Mouse (Mus musculus) ovary, adult 18-20 months (tissue): ENCODE data around the gene Palm2.

Experiments used
- DNase-seq: peaks from one replicate; pipeline ENCODE4 v3.0.0; 2022; ENCODE audit warnings: low spot score, mixed read lengths

Palm2 gene

DNA sequence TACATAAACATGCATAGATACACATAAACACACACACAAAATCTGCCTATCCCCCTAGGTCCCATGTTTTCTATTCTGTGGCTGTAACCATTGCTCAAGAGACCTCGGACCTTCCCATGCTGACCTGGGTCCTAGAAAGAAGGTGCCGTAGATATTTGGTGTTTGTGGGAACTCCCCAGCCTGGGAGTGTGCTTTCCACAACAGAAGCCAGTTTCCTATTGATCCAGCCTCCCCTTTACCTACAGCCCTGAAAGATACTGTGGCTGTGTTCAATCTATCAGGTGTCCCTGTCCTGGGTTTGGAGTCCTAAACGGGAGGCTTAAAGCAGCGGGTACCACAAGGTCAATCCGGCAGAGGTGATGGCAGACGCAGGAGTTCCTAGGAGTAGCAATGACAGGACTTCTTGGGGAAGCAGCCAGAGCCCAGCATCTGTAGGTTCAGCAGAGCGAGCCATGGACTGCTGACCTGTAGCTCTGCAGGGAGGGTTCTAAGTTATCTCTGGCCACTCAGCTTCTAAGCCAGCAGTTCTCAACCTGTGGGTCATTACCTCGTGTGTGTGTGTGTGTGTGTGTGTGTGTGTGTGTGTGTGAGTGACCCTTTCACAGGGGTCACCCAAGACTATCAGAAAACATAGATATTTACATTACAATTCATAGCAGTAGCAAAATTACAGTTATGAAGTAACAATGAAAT lies 79.3 kb downstream of the Palm2 start:
- no peak for DNase-seq

DNA sequence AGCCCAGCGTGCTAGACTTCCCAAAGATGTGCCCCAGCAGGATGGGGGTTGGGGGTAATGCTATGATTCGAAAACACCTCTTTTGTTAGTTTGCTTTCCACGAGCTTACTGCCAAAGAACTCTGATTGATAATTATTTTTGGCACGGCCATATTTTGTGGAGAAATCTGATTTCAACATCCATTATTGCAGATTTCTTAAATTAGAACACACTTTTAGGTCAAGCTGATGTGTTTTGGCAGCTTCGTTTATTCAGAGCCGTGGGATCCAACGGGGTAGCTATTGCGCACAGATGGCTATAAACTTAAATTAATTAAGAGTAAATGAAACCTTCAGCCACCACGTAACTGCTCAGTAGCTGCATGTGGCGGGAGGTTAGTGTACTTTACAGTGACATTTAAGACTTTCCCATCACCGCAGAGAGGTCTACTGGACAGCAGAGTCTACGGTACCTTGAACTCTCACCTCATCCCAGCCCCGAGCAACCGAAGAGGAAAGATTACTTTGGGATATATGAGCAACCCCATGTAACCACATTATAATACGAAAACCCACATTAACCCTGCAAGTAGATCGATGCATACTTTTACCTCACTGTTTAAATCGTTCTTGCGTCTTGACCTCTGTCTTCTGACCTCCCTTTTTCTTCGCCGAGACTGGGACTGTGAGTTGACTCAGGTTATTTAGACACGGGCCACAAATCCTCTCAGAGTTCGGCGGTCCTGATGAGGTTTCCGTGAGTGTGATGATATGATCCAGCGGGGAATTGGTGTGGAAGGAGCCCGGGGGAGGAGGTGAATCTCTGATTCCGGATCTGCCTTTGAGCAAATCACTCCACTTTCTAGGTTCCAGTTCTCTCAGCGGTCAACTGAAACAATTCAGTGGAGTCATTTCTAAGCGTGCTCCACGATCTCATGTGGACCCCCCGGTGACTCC lies 80.2 kb downstream of the Palm2 start:
- DNase-seq = no peak

DNA sequence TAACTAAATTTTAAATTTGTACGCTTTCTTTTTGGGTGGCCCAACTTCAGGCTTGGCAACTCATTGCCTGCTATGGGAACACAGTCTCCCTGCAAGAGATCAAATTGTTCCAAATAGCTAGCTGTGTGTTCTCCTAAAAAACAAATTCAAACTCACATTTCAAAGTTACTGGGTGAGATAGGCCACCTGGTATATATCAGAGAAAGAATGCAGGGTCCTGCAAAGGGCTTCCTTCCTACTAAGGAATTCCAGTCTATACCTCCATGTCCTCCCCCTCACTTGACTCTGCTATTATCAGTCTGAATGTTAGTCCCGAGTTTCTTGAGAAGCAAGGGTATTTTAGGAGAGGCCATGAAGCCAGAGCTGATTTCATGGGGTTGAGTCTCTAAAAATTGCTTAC lies 81.3 kb downstream of the Palm2 start:
- no peak for DNase-seq

DNA sequence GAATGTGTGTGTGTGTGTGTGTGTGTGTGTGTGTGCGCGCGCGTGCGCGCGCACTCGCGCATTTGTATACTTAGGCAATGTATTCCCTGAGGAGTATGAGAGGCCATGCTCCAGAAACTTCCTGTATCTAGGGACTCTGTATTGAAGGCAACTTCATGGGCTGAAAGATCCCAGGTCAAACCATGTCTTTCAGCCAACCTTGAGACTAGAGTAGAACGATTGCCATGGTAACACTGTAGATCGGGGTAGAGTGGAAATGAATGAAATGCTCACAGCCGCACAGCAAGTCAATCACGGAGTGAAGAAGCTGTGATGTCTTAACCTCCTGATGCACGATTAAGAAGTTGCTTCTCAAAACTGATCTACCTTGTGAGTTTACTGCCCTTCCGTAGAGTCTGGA lies 89.4 kb downstream of the Palm2 start:
- DNase-seq = no peak

DNA sequence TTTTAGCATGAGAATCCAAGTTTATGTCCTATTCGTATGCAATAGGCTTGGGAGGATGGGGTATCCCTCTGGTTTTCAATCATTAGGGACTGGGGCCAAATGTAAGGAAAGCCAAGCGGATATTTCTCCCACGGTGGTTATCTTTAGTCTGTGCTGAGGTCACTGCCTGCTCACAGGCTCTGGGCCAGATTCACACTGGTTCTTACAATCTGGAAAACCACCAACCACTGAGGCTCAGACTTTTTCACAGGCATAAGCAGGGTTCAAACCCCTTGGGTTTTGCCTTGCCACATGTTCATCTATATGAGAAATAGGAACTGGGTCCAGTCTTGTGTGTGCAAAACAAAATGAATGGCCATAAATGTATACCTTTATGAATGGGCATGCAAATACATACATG lies 90.4 kb downstream of the Palm2 start:
- DNase-seq = peak; percentile 2

DNA sequence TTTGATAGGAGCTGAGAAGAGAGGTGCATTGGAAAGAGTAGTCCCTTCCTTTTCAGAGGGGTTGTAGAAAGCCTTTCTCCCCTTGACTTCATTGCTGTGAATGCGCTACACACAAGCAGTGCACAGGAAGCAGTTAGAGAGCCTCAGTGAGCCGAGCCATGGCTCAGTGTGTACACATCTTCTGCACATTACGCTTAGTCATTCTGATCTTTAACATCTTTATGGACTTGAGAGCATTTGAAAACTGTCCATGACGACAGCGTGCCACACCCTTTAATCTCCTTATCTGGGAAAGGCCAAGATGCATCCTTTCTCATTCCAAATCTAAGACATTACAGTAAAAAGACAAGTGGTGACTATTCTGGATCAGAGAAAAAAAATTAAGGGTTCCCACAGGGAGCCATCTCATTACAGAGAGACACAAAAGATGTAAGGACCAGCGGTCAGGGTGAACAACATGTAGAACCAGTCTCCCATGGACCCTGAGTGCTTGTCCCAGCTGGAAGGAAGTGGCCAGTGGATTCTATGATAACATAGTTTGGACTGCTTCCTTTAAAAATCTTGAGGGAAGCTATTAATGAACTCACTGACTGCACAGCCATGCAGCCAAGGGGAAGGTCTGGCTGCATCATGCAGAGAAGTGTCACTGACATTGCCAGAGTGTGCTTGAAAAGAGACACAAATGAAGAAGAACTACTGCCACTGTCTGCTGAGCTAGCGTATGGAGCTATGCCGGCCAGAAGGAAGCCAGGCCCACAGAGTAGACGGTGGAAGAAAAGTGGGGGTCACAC lies 91.4 kb downstream of the Palm2 start:
- DNase-seq = no peak

DNA sequence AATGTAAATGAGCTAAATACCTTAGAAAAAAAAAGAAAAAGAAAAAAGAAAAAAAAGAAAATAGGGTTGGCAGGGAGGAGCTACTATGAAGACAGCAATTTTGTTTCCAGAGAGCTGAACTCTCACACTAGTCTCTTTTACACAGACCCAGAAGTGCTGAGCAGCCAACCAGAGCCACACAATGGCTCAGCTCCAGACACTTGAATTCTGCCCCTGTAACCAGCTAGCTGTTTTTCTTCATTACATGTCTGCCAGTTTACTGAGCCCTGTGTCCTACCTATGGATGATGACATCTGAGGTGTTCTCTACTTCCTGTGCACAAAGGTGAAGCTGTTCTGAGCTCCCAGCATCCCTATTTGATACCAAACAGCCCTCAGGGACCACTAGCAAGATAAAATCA lies 94.2 kb downstream of the Palm2 start:
- no peak for DNase-seq

DNA sequence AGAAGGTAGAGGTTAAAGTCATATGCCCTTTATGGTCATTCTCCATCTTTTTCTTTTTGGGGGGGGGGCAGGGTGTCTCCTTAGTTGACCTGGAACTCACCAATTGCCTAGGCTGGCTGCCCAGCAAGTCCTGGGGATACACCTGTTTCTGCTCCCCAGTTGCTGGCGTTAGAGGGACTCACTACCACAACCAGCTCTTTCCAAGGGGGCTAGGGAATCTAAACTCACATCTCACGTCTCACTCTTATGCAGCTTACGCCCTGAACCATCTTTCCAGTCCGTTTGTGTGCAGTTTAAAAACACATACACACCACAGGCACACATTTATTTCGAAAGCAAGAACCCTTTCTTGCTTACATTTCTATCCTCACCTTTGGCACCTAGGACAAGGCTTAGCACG lies 99.6 kb downstream of the Palm2 start:
- DNase-seq = no peak

DNA sequence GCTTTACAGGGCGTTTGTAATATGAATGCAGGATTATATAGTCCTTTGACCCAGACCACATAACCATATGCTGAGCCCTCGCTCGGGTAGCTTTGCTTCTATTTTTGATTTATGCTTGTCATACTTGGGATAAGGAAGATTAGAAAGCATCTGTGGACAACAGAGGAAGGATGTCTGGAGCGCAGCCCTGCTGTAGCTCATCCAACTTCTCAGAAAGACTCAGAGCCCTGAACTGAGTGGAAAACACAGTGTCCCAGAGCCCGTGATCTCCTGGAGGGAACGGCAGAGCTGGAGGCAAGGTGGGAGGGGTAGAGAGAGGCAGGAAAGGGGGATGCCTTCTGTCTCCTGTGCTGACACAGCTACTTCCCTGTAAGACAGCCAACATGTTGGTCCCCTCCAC lies 100.2 kb downstream of the Palm2 start:
- DNase-seq = no peak

DNA sequence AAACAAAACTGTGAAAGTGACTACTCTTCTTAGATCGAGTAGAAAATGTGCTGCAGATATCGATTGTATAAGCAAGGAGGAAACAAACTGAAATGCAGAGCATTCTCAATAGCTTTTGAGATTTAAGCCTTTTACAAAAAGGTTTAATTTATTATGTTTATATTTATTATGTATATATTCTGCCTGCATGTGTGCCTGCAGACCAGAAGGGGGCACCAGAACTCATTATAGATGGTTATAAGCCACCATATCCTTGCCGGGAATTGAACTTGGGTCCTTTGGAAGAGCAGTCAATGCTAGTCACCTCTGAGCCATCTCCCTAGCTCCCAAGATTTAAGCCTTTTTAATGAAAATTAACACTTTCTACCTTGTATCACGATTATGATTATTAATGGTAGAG lies 101.0 kb downstream of the Palm2 start:
- DNase-seq = no peak

DNA sequence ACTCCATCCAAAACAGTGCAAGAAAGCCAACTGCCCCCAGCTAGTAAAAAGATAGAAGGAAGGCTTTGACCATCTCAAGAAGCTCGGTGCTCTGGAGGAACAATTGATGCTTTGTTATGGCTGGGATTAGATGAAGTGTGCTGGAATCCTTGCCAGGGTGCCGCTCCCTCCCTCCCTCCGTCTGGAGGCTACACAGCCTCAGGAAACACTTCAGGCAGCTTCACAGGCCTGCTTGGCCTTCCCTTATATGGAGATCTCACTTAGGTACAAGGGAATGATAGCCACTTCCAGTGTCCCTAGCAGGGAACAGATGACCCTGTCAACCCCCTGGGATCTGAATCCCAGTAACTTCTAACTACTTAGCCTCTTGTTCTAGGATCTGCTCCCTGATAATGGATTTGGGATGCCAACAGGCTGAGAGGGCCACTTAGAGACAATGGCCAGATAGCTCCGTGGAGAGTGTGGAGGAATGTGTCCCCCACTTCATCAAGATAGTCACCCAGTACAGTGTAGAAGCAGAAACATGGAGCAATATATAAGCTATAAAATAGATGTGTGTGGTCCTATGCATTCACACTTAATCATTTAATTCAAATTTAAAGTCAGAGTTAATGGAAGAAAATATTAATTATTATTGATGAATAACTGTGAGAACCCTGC lies 104.1 kb downstream of the Palm2 start:
- DNase-seq = no peak

DNA sequence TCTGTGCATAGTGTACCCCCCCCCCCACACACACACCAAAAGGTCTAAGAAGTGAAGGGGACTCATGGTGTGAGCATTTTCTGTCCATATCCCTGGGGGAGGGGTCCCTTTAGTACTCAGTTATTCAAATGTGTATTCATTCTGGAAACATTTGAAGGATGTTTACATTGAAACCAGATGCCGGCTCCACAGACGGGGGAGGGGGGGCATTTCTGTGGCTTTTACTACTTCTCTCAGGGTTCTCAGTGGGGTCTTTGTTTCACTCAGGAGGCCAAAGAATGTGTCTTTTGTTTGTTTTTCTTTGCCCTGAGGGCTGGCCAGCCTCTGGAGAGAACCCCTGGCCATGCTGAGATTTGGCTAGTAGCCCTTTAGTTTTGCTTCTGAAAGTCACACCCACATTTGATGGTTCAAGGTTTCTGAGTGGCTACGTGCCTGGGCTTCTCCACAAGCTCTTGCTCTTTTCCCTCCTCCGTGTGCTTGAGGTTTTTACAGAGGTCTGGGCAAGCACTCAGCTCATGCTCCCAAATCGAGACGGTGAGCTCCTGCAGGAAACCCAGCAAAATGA lies 109.7 kb downstream of the Palm2 start:
- peak; percentile 26 for DNase-seq

DNA sequence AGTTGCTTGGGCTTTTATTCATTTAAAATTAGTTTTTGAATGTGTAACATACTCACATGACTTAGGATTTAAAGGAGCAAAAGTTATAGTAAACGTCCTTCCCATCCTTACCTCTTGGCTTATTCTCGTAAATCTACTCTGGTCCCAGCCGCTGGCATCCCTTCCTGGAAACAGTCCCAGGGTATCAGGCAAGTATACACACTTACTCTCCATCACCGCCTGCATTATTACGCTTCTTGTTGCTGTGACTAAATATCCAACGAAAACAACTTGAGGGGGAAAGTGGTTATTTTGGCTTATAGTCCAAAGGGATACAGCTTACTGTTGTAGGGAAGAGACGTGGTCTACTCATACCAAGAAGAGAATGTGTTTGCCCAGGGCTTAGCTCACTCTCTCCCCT lies 113.7 kb downstream of the Palm2 start:
- no peak for DNase-seq

DNA sequence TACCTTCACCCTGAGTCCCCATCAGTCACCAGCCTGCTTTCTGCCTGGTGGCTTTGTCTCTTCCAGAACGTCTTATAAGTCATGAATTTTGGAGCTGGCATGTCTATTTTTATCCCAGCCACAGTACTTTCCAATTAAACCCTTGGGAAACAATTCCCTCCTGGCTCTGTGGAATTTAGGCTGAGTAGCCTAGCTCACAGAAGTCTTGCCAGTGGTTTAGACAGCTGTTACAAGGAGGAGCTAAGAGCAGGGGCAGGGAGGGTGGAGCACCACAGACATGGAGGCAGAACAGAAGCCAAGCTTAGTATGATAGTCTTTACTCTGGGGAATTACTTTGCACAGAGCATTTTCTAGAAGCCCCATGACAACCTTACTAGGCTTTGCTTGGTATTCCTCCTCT lies 116.2 kb downstream of the Palm2 start:
- DNase-seq = no peak

DNA sequence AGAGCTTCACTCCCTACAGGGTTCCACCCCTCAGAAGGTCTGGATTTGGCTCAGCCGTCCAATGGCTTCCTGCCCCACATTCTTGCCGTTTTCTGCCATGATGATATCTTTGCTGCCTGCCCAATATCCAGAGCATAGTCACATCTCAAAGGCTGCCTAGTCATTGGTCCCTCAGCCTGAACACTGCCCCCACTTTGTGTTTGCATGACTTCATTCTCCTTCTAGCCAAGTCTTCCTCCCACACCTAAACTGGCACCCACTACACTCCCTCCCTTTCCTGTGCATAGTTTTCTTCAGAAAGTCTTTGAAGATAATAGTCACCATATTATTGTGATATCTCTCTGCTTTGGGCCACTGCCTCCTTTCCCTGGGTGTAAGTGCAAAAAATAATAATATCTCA lies 123.1 kb downstream of the Palm2 start:
- DNase-seq = no peak

DNA sequence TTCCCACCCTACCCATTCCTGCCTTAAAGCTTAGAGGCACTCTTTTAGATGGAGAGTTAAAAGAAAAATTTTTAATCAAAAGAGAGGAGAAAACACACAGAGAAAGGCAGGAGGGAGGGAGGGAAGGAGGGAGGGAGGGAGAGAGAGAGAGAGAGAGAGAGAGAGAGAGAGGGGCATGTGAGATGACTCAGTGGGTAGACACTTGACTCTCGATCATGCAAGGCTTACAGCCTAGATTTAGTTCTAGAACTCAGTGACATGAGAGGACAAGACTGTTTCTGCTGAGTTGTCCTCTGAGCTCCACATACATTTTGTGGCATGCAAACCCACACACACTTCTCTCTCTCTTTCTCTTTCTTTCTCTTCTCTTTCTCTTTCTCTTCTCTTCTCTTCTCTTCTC lies 125.4 kb downstream of the Palm2 start:
- no peak for DNase-seq

DNA sequence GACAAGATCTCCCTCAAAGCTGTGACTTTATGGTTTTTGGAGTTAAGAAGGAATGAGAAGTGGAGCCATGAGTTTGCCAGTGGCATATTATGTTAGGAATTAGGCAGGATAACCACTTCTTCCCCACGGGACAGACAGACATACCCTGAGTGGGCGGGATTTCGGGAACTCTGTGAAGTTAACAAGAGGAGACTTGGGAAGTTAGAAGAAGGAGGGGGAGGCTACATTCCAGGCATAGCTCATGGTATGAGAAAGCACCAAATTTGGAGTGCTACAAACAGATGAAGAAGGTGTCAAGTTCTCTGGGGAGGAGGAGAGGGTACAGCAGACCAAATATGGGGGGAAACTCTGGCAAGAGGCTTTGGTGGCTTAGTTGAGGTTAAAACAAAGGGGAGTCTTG lies 126.0 kb downstream of the Palm2 start:
- no peak for DNase-seq

DNA sequence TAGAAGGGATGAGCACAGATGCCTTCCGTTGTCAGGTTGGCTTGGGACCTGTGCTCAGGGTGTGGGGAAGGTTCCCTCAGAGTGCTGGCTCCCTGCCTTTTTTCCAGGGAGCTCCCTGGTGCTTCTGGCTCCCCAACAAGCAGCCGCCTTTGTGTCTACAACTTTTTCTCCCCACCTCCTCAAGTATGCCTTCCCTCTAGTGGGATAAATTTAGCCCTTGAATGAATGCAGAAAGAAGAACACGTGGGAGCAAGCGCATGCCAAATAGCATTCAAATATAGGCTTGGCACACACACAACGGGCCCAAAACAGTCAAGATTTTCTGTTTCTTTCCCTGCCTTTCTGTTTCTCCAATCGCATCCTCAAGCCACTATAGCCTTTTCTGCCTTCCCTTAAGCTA lies 127.0 kb downstream of the Palm2 start:
- no peak for DNase-seq

DNA sequence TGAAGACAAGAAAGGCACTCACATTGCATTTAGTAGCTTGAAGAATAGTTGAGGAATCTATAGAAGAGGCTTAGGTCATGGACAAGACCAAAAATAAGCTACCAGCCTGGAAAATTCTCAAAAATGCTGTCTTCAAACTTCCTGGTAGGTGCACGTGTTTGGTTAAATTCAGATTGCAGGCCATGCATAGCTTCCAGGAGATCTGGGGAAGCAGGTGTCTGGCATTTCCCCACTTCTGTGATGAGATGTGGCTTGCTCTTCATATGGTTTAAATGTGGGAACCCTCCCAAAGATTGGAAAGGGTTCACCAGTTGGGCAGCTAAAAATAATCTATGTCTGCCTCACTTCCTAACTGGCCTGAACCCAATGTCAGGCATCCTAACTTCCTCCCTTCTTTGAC lies 131.2 kb downstream of the Palm2 start:
- no peak for DNase-seq

DNA sequence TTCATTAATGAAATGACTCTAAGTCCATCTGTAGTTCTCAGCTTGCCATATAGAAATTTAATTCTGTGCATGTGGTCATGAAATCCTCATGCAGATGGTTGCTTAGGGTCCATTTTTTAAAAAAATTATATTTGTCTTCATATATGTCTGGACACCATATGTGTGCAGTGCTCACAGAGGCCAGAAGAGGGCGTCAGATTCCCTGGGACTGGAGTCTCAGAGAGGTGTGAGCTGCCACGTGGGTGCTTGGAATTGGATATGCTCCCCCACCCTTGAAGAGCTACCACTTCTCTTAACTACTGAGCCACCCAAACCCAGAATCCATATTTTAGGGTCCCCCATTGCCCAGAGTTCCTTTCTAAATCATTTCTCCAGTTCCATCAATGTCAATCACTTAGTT lies 131.8 kb downstream of the Palm2 start:
- DNase-seq = no peak

DNA sequence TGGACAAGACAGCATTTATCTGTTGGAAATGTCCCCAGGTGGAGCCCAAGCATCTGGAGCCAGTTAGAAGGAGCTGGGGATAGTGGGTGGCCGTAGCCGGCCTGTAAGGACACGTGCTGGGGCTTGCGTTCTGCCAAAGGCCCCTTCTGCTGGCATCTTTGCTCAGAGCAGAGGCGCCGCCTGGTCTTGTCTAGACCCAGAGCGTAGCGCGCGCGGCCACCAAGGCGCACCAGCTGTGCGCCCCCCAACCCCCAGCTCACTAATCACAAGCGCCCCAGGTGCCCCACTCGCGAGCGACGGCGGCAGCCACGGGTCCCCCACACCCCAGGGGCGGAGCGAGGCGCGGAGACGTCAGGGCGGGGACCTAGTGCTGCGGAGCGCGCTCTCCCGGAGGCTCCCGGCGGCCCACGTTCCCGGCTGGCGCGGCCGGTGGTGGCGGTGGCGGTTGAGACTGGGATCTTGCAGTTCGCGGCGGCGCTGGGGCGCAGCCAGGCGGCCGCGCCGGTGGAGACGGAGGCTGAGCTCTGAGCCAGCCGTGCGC lies 133.7 kb downstream of the Palm2 start, which contains the start of gene Pakap:
Gene Pakap (plus strand): TSS at position 514 of the 541 bp plus-strand sequence.
- peak; percentile 52 for DNase-seq
